Mouse (Mus musculus): ENCODE results near the gene Ntn1.

The Ntn1 gene

DNA sequence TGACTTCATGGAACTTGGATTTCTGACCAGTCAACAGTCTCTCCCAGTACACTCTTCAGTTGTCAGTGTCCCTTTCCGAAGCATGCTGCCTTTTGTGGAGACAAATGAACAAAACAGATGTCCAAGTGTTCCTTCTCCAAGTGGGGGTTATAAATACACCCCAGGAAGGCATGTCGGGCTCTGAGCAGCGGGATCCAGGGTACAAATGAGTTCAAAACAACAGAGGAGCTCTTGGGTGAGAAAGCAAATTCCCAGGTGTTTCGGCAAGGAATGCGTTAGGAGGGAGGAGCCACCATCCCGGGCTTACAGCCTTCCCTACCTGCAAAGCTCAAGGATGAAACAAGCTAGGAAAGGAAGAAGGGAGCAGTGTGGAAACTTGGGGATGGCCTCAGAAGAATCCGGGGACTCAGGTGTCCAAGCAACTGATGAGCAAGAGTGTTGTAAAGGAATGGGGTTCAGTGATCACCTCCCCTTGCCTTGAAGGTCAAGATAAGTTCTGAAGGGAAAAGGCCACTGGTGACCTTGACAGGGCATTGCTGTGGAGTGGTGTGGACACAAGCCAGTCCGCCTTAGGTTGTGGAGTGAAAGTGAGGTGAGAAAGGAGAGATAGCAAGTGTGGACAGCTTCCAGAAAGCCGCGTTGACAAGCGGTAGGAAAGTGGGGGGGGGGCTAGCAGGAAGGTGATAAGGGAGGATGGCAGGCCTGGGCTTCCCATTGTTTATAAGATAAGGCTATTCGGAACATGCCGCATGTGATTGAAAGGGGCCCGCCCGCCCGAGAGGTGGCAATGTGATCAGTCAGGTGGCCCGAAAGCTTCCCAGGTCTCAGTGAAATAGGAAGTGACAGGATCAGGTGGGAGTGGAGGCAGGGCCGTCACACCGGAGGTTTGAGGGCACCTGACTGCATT, 10.0 kb downstream of the Ntn1 start:
- no peak for TF ChIP-seq GATA4 (IDR thresholded peaks at IDR 0.05; ENCODE audit: insufficient replicate concordance, low read length)

DNA sequence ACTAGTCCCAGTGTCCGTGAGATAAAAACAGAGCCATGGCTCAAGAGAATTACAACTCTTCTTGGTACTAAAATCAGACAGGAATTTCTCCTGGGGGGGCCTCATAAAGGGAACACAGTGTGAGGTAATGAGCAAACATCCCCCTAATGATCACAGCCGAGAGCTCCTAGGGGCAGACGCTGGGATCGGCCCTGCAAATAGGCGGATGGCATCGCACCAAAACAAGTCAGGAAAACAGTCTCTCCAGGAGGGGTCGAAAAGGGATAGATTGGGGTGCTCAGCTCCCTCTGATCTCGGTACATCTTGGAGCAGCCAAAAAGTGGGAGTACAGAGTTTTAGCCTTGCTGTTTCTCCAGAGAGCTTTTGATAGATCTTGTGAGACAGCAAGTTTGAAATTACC, 11.0 kb downstream of the Ntn1 start:
- no peak for TF ChIP-seq GATA4 (IDR thresholded peaks at IDR 0.05; ENCODE audit: insufficient replicate concordance, low read length)

DNA sequence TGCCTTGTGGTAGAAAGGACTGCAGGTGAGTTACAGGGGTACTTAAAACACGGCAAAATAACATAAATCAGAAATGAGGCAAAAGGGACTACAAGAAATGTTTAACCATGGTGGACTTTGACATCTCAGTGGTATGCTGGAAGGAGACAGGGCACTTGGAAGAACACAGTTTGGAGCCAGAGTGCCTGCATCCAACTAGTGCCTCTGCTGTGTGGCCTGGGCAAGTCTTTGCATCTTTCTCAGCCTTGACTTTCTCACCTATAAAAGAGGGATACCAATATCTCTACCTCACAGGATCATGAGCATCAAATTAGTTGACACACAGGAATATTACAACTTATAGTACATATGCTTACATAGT, 12.0 kb downstream of the Ntn1 start:
- no peak for TF ChIP-seq GATA4 (IDR thresholded peaks at IDR 0.05; ENCODE audit: insufficient replicate concordance, low read length)

DNA sequence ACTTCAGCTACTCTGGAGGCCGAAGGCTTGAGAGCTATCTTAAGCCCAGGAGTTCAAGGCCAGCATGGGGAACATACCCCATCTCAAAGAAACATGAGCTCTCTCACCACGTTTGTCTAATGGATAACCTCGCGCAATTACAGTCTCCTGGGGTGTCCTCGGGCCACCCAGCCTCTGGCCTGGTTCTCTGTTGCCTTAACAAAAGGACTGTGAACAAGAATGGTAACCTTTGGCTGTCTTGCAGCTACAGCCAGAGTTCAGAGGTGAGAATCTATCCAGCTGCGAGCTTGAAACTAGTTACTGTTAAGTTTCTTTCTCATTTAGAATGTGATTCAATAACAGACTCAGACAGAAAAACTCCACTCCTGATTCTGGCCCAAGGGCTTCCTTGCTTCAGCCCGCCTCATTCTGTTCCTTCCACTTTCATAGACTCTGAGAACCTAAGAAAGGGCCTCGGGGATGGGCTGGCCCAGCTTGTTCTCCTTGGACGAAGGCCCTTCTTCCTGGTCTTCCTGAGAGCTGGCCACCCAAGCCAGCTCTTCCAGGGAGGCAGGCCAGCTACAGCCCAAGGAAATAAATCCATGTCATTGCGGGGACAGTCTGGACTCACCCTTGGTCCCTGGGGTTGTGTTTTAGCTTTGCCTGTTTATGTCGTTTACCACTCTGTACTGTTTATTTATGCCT, 12.5 kb downstream of the Ntn1 start:
- no peak for TF ChIP-seq GATA4 (IDR thresholded peaks at IDR 0.05; ENCODE audit: insufficient replicate concordance, low read length)

DNA sequence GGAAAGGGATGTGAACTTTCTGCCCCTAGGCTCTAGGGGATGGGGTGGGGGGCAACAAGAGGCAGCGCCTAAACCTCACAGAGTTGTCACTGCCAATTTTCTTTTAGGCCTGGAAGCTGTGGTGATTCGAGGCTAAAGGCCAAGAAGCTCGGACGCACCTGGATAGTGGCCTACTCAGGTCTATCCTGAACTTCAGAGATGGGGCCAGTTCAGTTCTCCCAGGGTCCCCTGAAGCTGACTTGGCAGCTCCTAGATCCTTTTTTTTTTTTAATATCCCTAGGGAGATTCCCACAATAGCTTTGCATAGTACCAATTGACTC, 13.2 kb downstream of the Ntn1 start:
- TF ChIP-seq GATA4 (IDR thresholded peaks at IDR 0.05; ENCODE audit: insufficient replicate concordance, low read length), result no peak

DNA sequence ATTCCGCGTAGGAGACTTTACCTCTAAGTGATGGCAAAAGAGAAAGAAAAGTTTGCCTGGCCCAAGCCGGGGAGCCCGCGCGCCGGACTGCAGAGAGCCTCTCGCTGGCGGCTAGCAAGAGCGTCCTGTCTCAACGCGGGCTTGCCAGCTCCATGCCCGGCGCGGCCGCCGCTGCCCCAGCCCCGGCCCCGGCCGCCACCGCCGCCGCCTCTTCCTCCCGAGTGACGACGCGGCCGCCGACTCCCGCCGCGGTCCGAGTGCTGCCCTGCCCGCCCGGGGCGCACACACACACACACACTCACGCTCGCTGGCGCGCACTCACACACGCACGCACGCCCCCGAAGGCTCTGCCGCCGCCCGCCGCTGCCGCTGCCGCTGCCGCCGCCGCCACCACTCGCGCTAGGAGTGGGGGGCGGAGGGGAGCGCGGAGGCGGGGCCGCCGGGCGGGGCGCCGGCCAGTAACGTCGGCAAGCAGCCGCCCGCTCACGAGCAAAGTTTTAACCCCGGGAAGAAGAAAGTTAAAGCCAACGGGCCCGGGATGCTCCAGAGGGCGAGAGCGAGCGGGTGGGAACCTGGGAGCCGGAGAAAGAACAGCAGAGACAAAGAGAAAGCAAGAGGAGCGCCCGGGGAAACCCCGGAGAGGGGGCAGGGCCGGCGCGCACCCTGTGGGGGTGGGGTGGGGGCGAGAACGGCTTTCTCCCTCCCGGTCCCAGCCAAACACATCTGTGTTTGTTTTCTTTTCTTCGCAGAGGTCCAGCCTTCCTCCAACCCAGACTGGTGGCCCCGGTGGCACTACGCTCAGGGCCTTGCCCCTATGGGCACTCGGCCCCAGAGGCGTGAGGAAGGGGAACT, 13.8 kb downstream of the Ntn1 start:
- no peak for TF ChIP-seq GATA4 (IDR thresholded peaks at IDR 0.05; ENCODE audit: insufficient replicate concordance, low read length)

DNA sequence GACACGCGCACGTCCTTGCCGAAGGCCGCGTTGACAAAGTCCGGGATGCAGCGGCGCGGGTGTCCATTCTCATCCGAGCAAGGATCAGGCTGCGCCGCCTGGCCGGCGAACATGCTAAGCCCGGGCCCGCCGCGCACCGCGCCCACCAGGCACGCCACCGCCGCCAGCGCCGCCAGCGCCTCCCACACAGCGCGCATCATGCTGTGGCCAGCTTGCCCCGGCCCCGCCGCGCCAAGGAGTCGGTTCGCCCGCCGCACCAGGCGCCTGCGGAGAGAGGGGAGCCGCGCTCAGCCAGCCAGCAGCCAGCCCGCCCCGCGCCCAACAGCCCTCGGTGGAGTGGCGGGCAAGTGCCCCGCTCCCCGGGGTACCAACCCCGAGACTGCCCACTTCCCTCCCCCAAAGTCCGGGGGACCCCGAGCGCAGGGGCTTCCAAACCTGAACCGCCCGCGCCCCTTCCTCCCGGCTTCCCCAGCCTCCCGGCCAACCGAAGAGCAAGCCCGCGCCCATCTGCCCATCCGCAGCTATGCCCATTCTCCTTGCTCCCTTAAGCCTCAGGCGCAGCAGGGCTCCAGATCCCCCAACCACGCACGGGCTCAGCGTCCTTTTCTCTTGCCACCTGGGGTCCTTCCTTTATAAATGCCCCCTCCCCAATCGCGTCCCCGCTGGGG, 14.6 kb downstream of the Ntn1 start:
- TF ChIP-seq GATA4 (IDR thresholded peaks at IDR 0.05; ENCODE audit: insufficient replicate concordance, low read length), result no peak

DNA sequence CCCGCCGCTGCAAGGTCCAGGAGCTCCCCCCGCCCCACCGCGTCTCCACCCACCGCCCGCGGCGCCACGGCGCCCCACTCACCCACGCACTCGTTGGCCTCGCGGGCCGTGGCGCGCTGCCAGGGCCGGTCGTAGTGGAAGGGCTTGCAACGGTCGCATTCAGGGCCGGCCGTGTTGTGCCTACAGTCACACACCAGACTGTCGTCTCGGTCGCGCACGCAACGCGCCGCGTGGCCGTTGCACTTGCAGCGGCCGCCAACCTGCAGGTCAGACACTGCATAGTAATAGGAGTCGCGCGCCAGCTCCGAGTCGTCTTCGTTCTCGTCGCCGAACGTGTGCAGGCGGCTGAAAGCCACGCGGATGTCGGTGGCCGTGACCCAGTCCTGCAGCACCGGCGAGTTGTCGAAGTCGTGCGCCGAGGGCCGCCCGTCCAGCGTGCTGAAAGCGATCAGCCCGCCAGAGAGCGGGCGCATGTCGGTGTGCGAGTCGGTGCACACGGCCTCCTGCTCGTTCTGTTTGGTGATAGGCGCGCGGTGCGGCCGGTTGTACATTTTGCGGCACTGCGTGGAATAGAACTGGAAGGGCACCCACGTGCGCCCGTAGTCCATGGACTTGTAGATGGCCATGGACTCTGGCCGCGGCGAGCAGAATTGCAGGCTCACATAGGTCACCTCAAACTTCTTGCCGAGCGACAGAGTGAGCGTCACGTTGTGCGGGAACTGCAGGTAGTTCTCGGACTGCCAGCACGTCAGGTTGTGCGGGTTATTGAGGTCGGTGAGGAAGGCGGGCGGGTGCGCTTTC, 15.4 kb downstream of the Ntn1 start:
- TF ChIP-seq GATA4 (IDR thresholded peaks at IDR 0.05; ENCODE audit: insufficient replicate concordance, low read length), result no peak

DNA sequence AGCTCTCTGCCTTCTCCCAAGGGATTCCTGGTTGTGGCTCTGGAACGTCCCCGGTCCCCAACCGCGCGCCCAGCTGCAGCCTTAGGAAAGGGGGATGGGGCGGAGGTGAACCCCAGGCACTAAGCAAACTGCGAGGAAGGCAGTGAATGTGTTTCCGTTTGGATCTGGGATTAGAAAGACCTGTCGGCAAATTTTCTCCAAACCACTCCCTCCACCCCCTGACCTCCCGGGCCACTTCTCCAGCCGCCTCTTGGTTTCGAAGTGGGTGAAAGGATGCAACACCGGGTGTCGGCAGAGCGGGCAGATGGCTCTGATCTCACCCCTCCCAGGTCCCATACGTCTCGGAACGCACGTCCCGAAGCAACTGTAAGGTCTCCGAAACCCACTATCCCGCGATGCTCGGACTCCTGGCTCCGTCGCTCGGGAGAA, 16.0 kb downstream of the Ntn1 start:
- no peak for TF ChIP-seq GATA4 (IDR thresholded peaks at IDR 0.05; ENCODE audit: insufficient replicate concordance, low read length)

DNA sequence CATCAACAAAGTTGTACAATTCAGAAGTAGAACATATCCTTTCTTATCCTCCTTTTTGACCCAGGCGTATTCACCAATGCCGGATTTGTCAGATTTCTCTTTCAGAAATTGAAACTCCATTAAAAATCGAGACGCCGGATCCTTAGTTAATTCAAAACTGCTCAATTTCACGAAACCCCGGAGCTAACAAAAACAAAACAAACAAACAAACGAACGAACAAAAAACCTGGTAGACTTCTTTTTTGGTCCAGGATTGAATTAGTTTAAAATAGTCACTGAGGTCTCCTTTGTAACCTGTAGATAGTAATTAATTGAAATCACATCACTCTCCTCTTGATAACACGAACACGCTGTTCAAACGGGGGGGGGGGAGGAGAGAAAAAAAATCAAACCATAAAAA, 16.5 kb downstream of the Ntn1 start:
- TF ChIP-seq GATA4 (IDR thresholded peaks at IDR 0.05; ENCODE audit: insufficient replicate concordance, low read length), result no peak

DNA sequence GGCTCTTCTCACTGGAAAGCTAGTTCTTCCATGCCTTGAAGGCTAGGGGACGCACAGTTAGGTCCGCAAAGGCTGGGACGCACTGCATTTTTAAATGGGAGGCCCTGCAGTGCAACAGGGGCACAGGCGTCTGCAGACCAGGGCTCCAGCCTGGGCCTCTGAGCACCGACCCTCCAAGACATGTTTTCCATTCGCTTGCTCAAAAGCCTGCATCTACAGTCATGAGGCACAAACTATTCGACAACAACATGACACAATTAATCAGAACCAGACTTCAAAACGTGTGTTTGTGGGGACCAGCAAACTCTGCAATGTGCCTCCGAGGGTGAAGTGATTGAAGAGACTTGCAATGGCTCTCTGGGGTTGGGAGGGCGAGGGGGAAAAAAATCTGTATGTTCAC, 17.1 kb downstream of the Ntn1 start:
- no peak for TF ChIP-seq GATA4 (IDR thresholded peaks at IDR 0.05; ENCODE audit: insufficient replicate concordance, low read length)

DNA sequence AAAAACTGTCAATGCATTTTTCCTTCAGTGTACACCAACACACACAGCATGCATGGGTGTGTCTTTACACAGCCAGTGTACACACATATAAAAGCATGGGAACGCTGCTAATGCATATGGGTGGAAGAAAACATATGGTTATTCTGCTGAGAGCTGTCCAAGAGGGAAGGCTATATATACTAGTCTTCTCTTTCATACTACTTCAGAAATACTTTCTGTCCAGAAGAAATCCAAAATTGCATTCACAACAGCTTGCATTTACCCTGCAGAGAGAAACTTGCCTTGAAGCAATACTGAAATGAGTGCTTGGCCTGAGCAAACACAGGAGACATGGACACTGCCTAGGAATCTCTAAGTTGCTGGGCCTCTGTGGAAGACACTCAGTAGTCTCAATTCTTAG, 18.8 kb downstream of the Ntn1 start:
- no peak for TF ChIP-seq GATA4 (IDR thresholded peaks at IDR 0.05; ENCODE audit: insufficient replicate concordance, low read length)

DNA sequence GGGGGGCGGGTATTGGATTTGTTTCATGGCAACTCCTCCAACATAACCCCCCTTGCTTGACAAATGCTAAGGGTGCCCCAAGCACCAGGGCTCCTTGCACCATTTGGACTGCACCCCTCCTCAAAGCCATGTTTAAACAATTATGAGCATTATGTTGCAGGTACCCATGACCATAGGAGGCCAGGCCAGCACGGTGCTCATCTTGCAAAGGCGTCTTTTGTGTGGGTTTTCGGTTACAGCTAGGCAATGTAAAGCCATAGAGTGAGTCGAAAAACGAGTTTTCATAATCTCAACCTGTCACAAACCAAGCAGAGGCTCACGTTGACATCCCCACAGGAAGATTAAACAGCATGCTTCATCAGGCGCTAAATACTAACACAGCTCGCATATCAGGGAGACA, 19.3 kb downstream of the Ntn1 start:
- TF ChIP-seq GATA4 (IDR thresholded peaks at IDR 0.05; ENCODE audit: insufficient replicate concordance, low read length), result no peak

DNA sequence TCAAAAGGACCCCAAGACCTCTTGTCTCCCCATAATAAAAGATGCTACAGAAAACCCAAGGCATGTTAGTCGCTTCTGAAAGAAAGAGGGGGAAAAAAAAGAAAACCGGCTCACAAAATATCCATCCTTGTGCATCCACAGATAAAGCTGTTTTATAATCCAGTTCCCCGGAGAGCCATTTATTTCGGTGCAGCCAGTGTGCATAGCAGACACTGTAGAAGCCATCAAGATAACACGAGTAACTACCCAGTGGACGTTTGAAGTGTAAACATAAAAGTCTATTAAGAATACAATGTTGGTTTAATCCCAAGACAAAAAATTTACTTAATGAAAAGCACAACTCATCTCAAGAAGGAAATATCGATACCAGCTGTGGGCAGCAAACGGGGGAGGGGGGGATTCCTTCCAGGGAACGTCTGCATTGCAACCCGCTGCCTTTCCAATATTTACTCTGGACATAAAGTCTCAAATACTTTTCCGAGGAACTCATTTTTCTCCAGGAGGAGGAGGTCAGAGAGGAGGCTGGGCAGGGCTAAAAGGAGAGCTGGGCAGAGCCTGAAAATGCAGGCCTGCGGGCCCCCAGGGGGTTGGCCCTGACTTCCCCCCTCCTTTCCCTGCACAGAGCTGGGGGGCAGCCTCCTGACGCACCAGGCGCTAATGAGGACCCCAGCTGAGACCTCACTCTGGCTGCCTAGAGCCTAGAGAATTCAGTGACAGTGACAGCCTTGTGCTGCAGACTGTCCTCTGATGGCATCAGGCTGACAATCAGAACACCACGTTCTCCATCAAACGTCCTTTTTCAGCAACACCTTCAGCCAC, 21.5 kb downstream of the Ntn1 start:
- TF ChIP-seq GATA4 (IDR thresholded peaks at IDR 0.05; ENCODE audit: insufficient replicate concordance, low read length), result no peak

All from liver, adult (tissue).